Mouse (Mus musculus) lung, postnatal 4 days (tissue): Measurements from ENCODE around the gene Cplx1.
A peak's percentile ranks its signal among the peaks of the same experiment; 100 is the strongest.
"Not testable (repeated sequence)": the region's sequence is repeated elsewhere in the genome, so short reads cannot be mapped to it uniquely, and the experiment has no call there.

Experiments used
- DNase-seq, 2 experiments: peaks; one replicate each; pipeline ENCODE4 v3.0.0; 2021

Cplx1 gene

GRCm38 (mm10) chr5:108515581-108516361 lies 34.1 kb downstream of the Cplx1 start:
- DNase-seq, result no peak

- DNase-seq, result no peak
These were observed 47.5 kb downstream of the Cplx1 start for GRCm38 (mm10) chr5:108502286-108502685.

GRCm38 (mm10) chr5:108501573-108501972 lies 48.3 kb downstream of the Cplx1 start:
- DNase-seq, result no peak

- not testable (repeated sequence) for DNase-seq
These were observed 63.7 kb downstream of the Cplx1 start for GRCm38 (mm10) chr5:108486148-108486547.

GRCm38 (mm10) chr5:108485239-108485638 lies 64.6 kb downstream of the Cplx1 start:
- DNase-seq, result peak in 1 of 2 experiments; percentile 41

- no peak for DNase-seq
These were observed 66.8 kb downstream of the Cplx1 start for GRCm38 (mm10) chr5:108483006-108483405.

GRCm38 (mm10) chr5:108475977-108476376 lies 73.8 kb downstream of the Cplx1 start:
- no peak for DNase-seq

GRCm38 (mm10) chr5:108473737-108474136 lies 76.1 kb downstream of the Cplx1 start:
- DNase-seq, result peak; percentile 25 to 63

- peak in 1 of 2 experiments; percentile 27 for DNase-seq
These were observed 80.2 kb downstream of the Cplx1 start for GRCm38 (mm10) chr5:108469617-108470016.
